Mouse (Mus musculus) lung, adult 2 months (tissue): ENCODE measurements around the gene Osbpl11.

ENCODE experiments used
- CTCF ChIP-seq: fragments of 200-500 bp; IDR thresholded peaks from 2 replicates; pipeline ENCODE4 v1.5.1; 2011; ENCODE audit warnings: mild to moderate bottlenecking, low read length, control low read depth; ENCODE audit not compliant: insufficient read depth
- POLR2A ChIP-seq: fragments of 200-500 bp; IDR thresholded peaks from 2 replicates; pipeline ENCODE4 v1.6.1; 2011; ENCODE audit warnings: low read depth, mild to moderate bottlenecking, control low read depth, low read length, borderline replicate concordance; ENCODE audit errors: extremely low read depth

DNA sequence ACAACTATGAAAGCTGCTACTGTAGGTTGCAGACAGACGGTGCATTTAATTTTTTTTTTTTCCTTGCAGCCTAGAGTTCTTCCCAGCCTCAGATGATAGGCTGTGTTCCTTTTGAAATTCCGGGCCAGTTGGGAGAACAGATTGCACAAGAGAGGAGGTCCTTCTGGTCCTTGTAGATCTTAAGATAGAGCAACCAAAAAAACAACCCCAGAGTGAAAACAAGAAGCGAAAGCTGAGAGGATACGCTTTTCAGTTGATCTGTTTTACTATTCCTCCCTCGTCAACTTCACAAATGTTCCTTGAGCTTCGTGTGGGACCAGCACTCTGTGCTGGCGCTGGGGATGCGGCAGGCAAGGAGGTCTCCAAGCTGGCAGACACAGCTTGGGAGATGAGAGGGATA, 33.3 kb upstream of the Osbpl11 start:
- TF ChIP-seq CTCF = no peak
- no peak for TF ChIP-seq POLR2A
